ENCODE assay signal across 13 mouse cellular contexts in the genomic region with DNA sequence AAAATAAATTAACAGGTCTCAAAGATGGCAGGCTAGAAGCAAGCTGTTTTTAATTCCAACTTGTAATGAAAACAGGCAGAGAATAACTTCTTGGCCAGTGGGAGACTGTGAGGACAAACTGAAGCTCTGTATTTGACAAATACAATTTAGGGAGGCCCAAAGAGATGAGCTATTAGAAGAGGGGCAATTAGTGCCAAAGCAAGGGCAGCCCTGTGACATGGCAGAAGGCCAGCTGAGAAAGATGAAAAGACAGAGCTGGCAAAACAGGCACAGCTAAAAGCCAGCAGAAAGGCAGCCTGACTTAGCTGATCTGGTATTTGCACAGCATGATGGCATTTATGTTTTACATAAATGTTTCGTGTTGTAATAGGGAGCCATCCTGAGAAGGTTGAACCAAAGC.
DNase-seq lines count a peak whose midpoint lies in the region.
"Had no signal": no experiment of that assay in that cellular context is flagged by ENCODE, and none has a peak within 500 bp of the region (broad histone marks: within the 10 kb centered on the region; RNA-seq: fewer than 3 reads in every experiment).

No protein-coding gene starts in this region.

- peak; percentile 12 to 13 for DNase-seq in layer of hippocampus, postnatal 10 days (ENCODE audit: low spot score in 2 of 2)
- DNase-seq in layer of hippocampus, adult 11-12 months (ENCODE audit: low spot score): no peak
- peak; percentile 92 for DNase-seq in brain, adult 2 months (ENCODE audit: low read depth, low spot score)
- peak; percentile 57 for DNase-seq in cerebellum, adult 11 months
- DNase-seq in cerebellum, postnatal 14 days: peak; percentile 76 to 84
- no peak for DNase-seq in kidney, postnatal 10 days
- DNase-seq in frontal cortex, postnatal 25 days (ENCODE audit: low spot score in 2 of 2): no peak
- DNase-seq: gastrocnemius, postnatal 36 days; heart, postnatal 10 days; kidney, adult 9 months; lung, embryonic 14.5 days; right cerebral cortex, adult 18-20 months; thymus, postnatal 14 days had no signal

Comparison
In these comparisons a context has a peak if more than half of its experiments do, and no peak if none do; other contexts are left out.
1. DNase-seq: peak in layer of hippocampus, postnatal 10 days (2 of 2), brain, adult 2 months (single experiment), cerebellum, adult 11 months (single experiment) and cerebellum, postnatal 14 days (2 of 2); none in layer of hippocampus, adult 11-12 months (single experiment), kidney, postnatal 10 days (single experiment) and frontal cortex, postnatal 25 days (0 of 2).